13 mouse cellular contexts compared by ENCODE assay signal in the genomic region with DNA sequence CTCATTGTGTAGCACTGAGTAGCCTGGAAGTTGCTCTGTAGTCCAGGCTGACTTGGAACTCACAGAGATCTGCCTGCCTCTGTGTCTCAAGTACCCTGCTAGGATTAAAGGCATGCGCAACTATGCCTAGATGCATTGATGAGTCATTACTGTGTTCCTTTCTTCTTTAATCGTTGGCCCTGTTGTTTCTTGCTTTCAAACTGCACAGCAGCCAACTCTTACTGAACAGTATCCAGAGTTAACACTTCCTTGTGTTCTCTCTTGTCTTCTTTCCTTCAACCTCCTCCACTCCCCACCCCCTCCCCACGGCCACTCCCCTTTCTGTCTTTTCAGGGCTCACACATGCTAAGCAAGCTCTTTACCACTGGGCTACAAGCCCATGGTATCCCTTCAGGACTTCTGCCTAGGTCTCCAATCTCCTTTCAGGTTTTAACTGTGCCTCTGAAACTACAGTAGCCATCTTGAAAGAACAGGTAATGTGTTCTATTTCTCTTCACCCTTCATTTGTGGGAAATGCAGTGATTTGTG. TPM values are rescaled to one million over a fixed set of nuclear protein-coding genes. Genes with fewer than 3 reads are reported as not detected.
A peak's percentile ranks its signal among the peaks of the same experiment; 100 is the strongest.
DNase-seq lines count a peak whose midpoint lies in the region; ATAC-seq and TF ChIP-seq lines count a peak whose summit lies in the region.
"Had no signal": no experiment of that assay in that cellular context is flagged by ENCODE, and none has a peak within 500 bp of the region (broad histone marks: within the 10 kb centered on the region; RNA-seq: fewer than 3 reads in every experiment).

No protein-coding gene starts in this region.

- no peak overlapping the region for H3K9ac ChIP-seq in hindbrain, embryonic 11.5 days (ENCODE audit: low read depth, low read length)
- H3K9ac ChIP-seq in hindbrain, postnatal 0 days (replicated peaks; ENCODE audit: low read length) = no peak overlapping the region
- no peak overlapping the region for H3K9ac ChIP-seq in intestine, embryonic 15.5 days
- H3K9ac ChIP-seq: liver, embryonic 14.5 days had no signal

- no peak for TF ChIP-seq CTCF in hindbrain, postnatal 0 days (IDR thresholded peaks at IDR 0.05; ENCODE audit: low read depth)
- TF ChIP-seq CTCF in left cerebral cortex, adult 2 months (IDR thresholded peaks at IDR 0.05) = no peak

- no peak overlapping the region for H3K4me3 ChIP-seq in hindbrain, embryonic 11.5 days (ENCODE audit: low read depth, low read length)
- no peak overlapping the region for H3K4me3 ChIP-seq in hindbrain, postnatal 0 days (ENCODE audit: low read length)
- H3K4me3 ChIP-seq in intestine, embryonic 15.5 days (replicated peaks) = no peak overlapping the region
- H3K4me3 ChIP-seq in left cerebral cortex, adult 2 months = no peak overlapping the region
- H3K4me3 ChIP-seq: erythroblast, embryonic 14.5 days; megakaryocyte, embryonic 14.5 days had no signal

- H3K4me1 ChIP-seq in hindbrain, embryonic 11.5 days (replicated peaks; ENCODE audit: control insufficient read depth, insufficient read depth, low read length) = no peaks in the 10 kb centered on the region
- peaks cover 5% of the 10 kb centered on the region for H3K4me1 ChIP-seq in hindbrain, postnatal 0 days (ENCODE audit: insufficient read depth, low read length)
- 0 out of 2 replicates have a peak, but pooled peaks cover 3% of the 10 kb centered on the region for H3K4me1 ChIP-seq in intestine, embryonic 15.5 days (replicated peaks)
- H3K4me1 ChIP-seq: megakaryocyte, embryonic 14.5 days had no signal

- no peaks in the 10 kb centered on the region for H3K27me3 ChIP-seq in hindbrain, embryonic 11.5 days (ENCODE audit: control insufficient read depth, insufficient read depth, low read length)
- no peaks in the 10 kb centered on the region for H3K27me3 ChIP-seq in hindbrain, postnatal 0 days (ENCODE audit: insufficient read depth, low read length)
- no peaks in the 10 kb centered on the region for H3K27me3 ChIP-seq in intestine, embryonic 15.5 days (replicated peaks)
- H3K27me3 ChIP-seq: megakaryocyte, embryonic 14.5 days had no signal

- intact Hi-C loops in left cerebral cortex, adult 2 months (cut with DNase I) = no loop called here

- no peak for DNase-seq in hindbrain, embryonic 11.5 days (ENCODE audit: low spot score)
- no peak for DNase-seq in hindbrain, postnatal 0 days (ENCODE audit: low spot score)
- DNase-seq in 3134 (ENCODE audit: extremely low read depth, insufficient read length, low spot score) = peak; percentile 7
- DNase-seq in ZHBTc4 (ENCODE audit: low read depth, low spot score) = peak; percentile 79
- no peak for DNase-seq in gastrocnemius, postnatal 10 days
- no peak for DNase-seq in left cerebral cortex, adult 2 months (ENCODE audit: extremely low spot score in 1 of 2, low spot score in 2 of 2)
- DNase-seq: cerebellum, adult 8-10 months had no signal

- peak; percentile 59; the same call in 1 of the 2 replicates for ATAC-seq in hindbrain, embryonic 11.5 days (ENCODE audit: low FRiP score)
- ATAC-seq in hindbrain, postnatal 0 days = no peak
- 0 out of 2 replicates have a peak, but pooled peaks have one; percentile 47 for ATAC-seq in intestine, embryonic 15.5 days
- ATAC-seq in cerebellum, adult (ENCODE audit: insufficient number of reproducible peaks, low FRiP score, low TSS enrichment) = no peak
- ATAC-seq: inflammation-experienced regulatory T-cells, adult 6 months had no signal

- H3K27ac ChIP-seq in hindbrain, embryonic 11.5 days (ENCODE audit: low read depth, low read length) = no peak overlapping the region
- H3K27ac ChIP-seq in hindbrain, postnatal 0 days = no peak overlapping the region
- H3K27ac ChIP-seq in intestine, embryonic 15.5 days = no peak overlapping the region
- no peak overlapping the region for H3K27ac ChIP-seq in left cerebral cortex, adult 2 months
- H3K27ac ChIP-seq: liver, embryonic 14.5 days had no signal

- H3K9me3 ChIP-seq in hindbrain, embryonic 11.5 days (ENCODE audit: control insufficient read depth, low read length) = no peaks in the 10 kb centered on the region
- H3K9me3 ChIP-seq in hindbrain, postnatal 0 days (ENCODE audit: low read length) = no peaks in the 10 kb centered on the region
- H3K9me3 ChIP-seq in intestine, embryonic 15.5 days = no peaks in the 10 kb centered on the region

- 76% methylated on average over 3 of the region's 3 CpGs for WGBS in hindbrain, embryonic 11.5 days
- WGBS in hindbrain, postnatal 0 days = 78% methylated on average over 3 of the region's 3 CpGs
- WGBS in intestine, embryonic 15.5 days = 56% methylated on average over 3 of the region's 3 CpGs

- no peak overlapping the region for H3K4me2 ChIP-seq in hindbrain, embryonic 11.5 days (replicated peaks; ENCODE audit: low read depth, low read length)
- H3K4me2 ChIP-seq in hindbrain, postnatal 0 days (ENCODE audit: low read depth, low read length) = no peak overlapping the region
- H3K4me2 ChIP-seq in intestine, embryonic 15.5 days (replicated peaks) = no peak overlapping the region

- H3K36me3 ChIP-seq in hindbrain, embryonic 11.5 days (ENCODE audit: control insufficient read depth, insufficient read depth, low read length) = no peaks in the 10 kb centered on the region
- no peaks in the 10 kb centered on the region for H3K36me3 ChIP-seq in hindbrain, postnatal 0 days (ENCODE audit: insufficient read depth, low read length)
- no peaks in the 10 kb centered on the region for H3K36me3 ChIP-seq in intestine, embryonic 15.5 days

RNA-seq across cellular contexts. Expression of a gene that starts 17.4 kb away (rescaled TPM):
- polyA plus RNA-seq in hindbrain, embryonic 11.5 days (2014; fragmentation: Nextera tagmentation; extraction: Ambion mirVana) = 25.9 and 31.5 TPM in 2 replicates
- 3.3 and 4.5 TPM in 2 replicates for total RNA-seq in hindbrain, postnatal 0 days (2014; rRNA removed)
- polyA plus RNA-seq in hindbrain, postnatal 0 days (2015; fragmentation: Nextera tagmentation; extraction: Ambion mirVana) = 6.2 and 7.2 TPM in 2 replicates
- polyA plus RNA-seq in intestine, embryonic 15.5 days (2015; fragmentation: Nextera tagmentation; extraction: Ambion mirVana) = 28.7 and 31.8 TPM in 2 replicates
- 10 to 100 TPM; 28.5 to 38.6 TPM for total RNA-seq in gastrocnemius, postnatal 10 days (2021)
- 1 to 10 TPM; 6.0 to 6.1 TPM for total RNA-seq in left cerebral cortex, adult 2 months (2021)

Comparison
In these comparisons a context has a peak if more than half of its experiments do, and no peak if none do; other contexts are left out.
1. ATAC-seq: peak in hindbrain, embryonic 11.5 days (single experiment) and intestine, embryonic 15.5 days (single experiment); none in hindbrain, postnatal 0 days (single experiment) and cerebellum, adult (single experiment).
2. DNase-seq: peak in 3134 (single experiment) and ZHBTc4 (single experiment); none in hindbrain, embryonic 11.5 days (single experiment), hindbrain, postnatal 0 days (single experiment), gastrocnemius, postnatal 10 days (single experiment) and left cerebral cortex, adult 2 months (0 of 2).